ENCODE assay signal across 35 mouse cellular contexts in genomic region chr13:24960084-24960483, GRCm38 (mm10). TPM values are rescaled to one million over a fixed set of nuclear protein-coding genes. Genes with fewer than 3 reads are reported as not detected.
DNase-seq lines count a peak whose midpoint lies in the region; ATAC-seq and TF ChIP-seq lines count a peak whose summit lies in the region.
"Had no signal": no experiment of that assay in that cellular context is flagged by ENCODE, and none has a peak within 500 bp of the region (broad histone marks: within the 10 kb centered on the region; RNA-seq: fewer than 3 reads in every experiment).

No protein-coding gene starts in this region.

- no peak for TF ChIP-seq CTCF in kidney, adult 2 months (conservative IDR thresholded peaks at IDR 0.05; ENCODE audit: insufficient read depth, insufficient read length, low read depth, low read length)
- no peak for TF ChIP-seq CTCF in liver, adult 2 months (IDR thresholded peaks at IDR 0.05; ENCODE audit: low read depth, low read length)

- peaks cover 3% of the 10 kb centered on the region; the same call in 1 of the 2 replicates for H3K4me1 ChIP-seq in kidney, adult 2 months (ENCODE audit: control insufficient read depth, insufficient read depth, low read length)
- H3K4me1 ChIP-seq in liver, adult 2 months (ENCODE audit: control insufficient read depth, insufficient read depth, low read length) = peaks cover 2% of the 10 kb centered on the region
- peaks cover 10% of the 10 kb centered on the region for H3K4me1 ChIP-seq in liver, embryonic 12.5 days
- 0 out of 2 replicates have a peak, but pooled peaks cover under 1% of the 10 kb centered on the region for H3K4me1 ChIP-seq in midbrain, embryonic 14.5 days (ENCODE audit: control insufficient read depth, insufficient read depth, low read length)
- H3K4me1 ChIP-seq: limb, embryonic 12.5 days had no signal

- no peak overlapping the region for H3K4me3 ChIP-seq in kidney, adult 2 months (ENCODE audit: insufficient read depth, low read depth, low read length)
- H3K4me3 ChIP-seq in liver, adult 2 months (ENCODE audit: insufficient read depth, low read depth, low read length) = no peak overlapping the region
- no peak overlapping the region for H3K4me3 ChIP-seq in liver, embryonic 12.5 days
- H3K4me3 ChIP-seq in midbrain, embryonic 14.5 days (replicated peaks; ENCODE audit: low read depth, low read length) = no peak overlapping the region
- H3K4me3 ChIP-seq: embryonic facial prominence, embryonic 13.5 days; forebrain, embryonic 10.5 days; gastrocnemius, adult 2 months; heart, adult 2 months; heart, embryonic 12.5 days; hindbrain, embryonic 13.5 days; layer of hippocampus, adult 2 months; left cerebral cortex, adult 2 months; limb, embryonic 12.5 days; midbrain, embryonic 10.5 days; neural tube, embryonic 12.5 days had no signal

- H3K36me3 ChIP-seq in kidney, adult 2 months (ENCODE audit: control insufficient read depth, insufficient read depth, low read length) = no peaks in the 10 kb centered on the region
- peaks cover 60% of the 10 kb centered on the region for H3K36me3 ChIP-seq in liver, adult 2 months (ENCODE audit: control insufficient read depth, insufficient read depth, low read length)
- no peaks in the 10 kb centered on the region for H3K36me3 ChIP-seq in liver, embryonic 12.5 days
- H3K36me3 ChIP-seq in midbrain, embryonic 14.5 days (ENCODE audit: control insufficient read depth, insufficient read depth, low read length) = no peaks in the 10 kb centered on the region
- H3K36me3 ChIP-seq: embryonic facial prominence, embryonic 13.5 days; forebrain, embryonic 10.5 days; heart, embryonic 12.5 days; hindbrain, embryonic 13.5 days; limb, embryonic 12.5 days; midbrain, embryonic 10.5 days; neural tube, embryonic 12.5 days had no signal

- no peak overlapping the region for H3K4me2 ChIP-seq in liver, embryonic 12.5 days
- H3K4me2 ChIP-seq in midbrain, embryonic 14.5 days (ENCODE audit: low read length) = no peak overlapping the region
- H3K4me2 ChIP-seq: embryonic facial prominence, embryonic 13.5 days; heart, embryonic 12.5 days; hindbrain, embryonic 13.5 days; limb, embryonic 12.5 days; neural tube, embryonic 12.5 days had no signal

- DNase-seq in kidney, adult 2 months = peak; percentile 58
- no peak for DNase-seq in kidney, postnatal 4 days
- DNase-seq in liver, adult 2 months (ENCODE audit: extremely low read depth, low read depth, low spot score) = peak; percentile 78
- peak; percentile 5 for DNase-seq in kidney, postnatal 14 days
- peak; percentile 40 for DNase-seq in yolk sac, embryonic 10.5 days (ENCODE audit: low spot score)
- no peak for DNase-seq in midbrain, embryonic 14.5 days
- DNase-seq: adrenal gland, postnatal 25 days; cerebellum, adult 11-12 months; cerebellum, adult 9-11 months; gastrocnemius, adult 2 months; gastrocnemius, postnatal 36 days; heart, adult 2 months; heart, postnatal 4 days; lung, adult 18-20 months; right cerebral cortex, adult 18-20 months; spleen, adult 18-20 months; thymus, adult 2 months; thymus, postnatal 36 days had no signal

- no peaks in the 10 kb centered on the region for H3K9me3 ChIP-seq in liver, embryonic 12.5 days (replicated peaks)
- H3K9me3 ChIP-seq in midbrain, embryonic 14.5 days (ENCODE audit: control insufficient read depth, low read length) = no peaks in the 10 kb centered on the region
- H3K9me3 ChIP-seq: embryonic facial prominence, embryonic 13.5 days; forebrain, embryonic 10.5 days; heart, embryonic 12.5 days; hindbrain, embryonic 13.5 days; limb, embryonic 12.5 days; midbrain, embryonic 10.5 days; neural tube, embryonic 12.5 days had no signal

- no peak for TF ChIP-seq POLR2A in kidney, adult 2 months (IDR thresholded peaks at IDR 0.05; ENCODE audit: low read depth, low read length)
- no peak for TF ChIP-seq POLR2A in liver, adult 2 months (IDR thresholded peaks at IDR 0.05; ENCODE audit: extremely low read depth, insufficient read depth, low read length)

- peaks cover 3% of the 10 kb centered on the region; the same call in 1 of the 2 replicates for H3K79me2 ChIP-seq in liver, adult 2 months (ENCODE audit: control insufficient read depth, insufficient read depth, low read length)

- WGBS in kidney, adult 2 months = 54% methylated on average over 3 of the region's 3 CpGs
- 21% methylated on average over 3 of the region's 3 CpGs for WGBS in liver, adult 2 months
- 43% methylated on average over 3 of the region's 3 CpGs for WGBS in liver, embryonic 12.5 days (ENCODE audit: insufficient replicate concordance)
- 77% methylated on average over 3 of the region's 3 CpGs for WGBS in midbrain, embryonic 14.5 days

- no peak overlapping the region for H3K9ac ChIP-seq in liver, adult 2 months (ENCODE audit: low read depth, low read length)
- no peak overlapping the region for H3K9ac ChIP-seq in liver, embryonic 12.5 days
- no peak overlapping the region for H3K9ac ChIP-seq in midbrain, embryonic 14.5 days (replicated peaks; ENCODE audit: low read length)
- H3K9ac ChIP-seq: embryonic facial prominence, embryonic 13.5 days; heart, embryonic 12.5 days; hindbrain, embryonic 13.5 days; limb, embryonic 12.5 days; neural tube, embryonic 12.5 days had no signal

- no peak for ATAC-seq in liver, embryonic 12.5 days
- no peak for ATAC-seq in midbrain, embryonic 14.5 days (ENCODE audit: low FRiP score, low TSS enrichment)
- ATAC-seq: forebrain, embryonic 16.5 days; intestine, embryonic 16.5 days; lung, postnatal 0 days; midbrain, embryonic 16.5 days; Patski had no signal

- H3K27ac ChIP-seq in kidney, adult 2 months (ENCODE audit: insufficient read depth, low read depth, low read length) = peak overlapping the region; percentile 82; the same call in 1 of the 2 replicates
- peak overlapping the region; percentile 74 for H3K27ac ChIP-seq in liver, adult 2 months (replicated peaks; ENCODE audit: insufficient read depth, low read depth, low read length)
- H3K27ac ChIP-seq in liver, embryonic 12.5 days = no peak overlapping the region
- no peak overlapping the region for H3K27ac ChIP-seq in midbrain, embryonic 14.5 days (replicated peaks; ENCODE audit: low read depth, low read length)
- H3K27ac ChIP-seq: embryonic facial prominence, embryonic 13.5 days; forebrain, embryonic 10.5 days; gastrocnemius, adult 2 months; heart, adult 2 months; hindbrain, embryonic 13.5 days; layer of hippocampus, adult 2 months; left cerebral cortex, adult 2 months; limb, embryonic 12.5 days; macrophage; midbrain, embryonic 10.5 days; neural tube, embryonic 12.5 days; stomach, postnatal 0 days had no signal

- H3K27me3 ChIP-seq in kidney, adult 2 months (replicated peaks; ENCODE audit: control insufficient read depth, insufficient read depth, low read length) = no peaks in the 10 kb centered on the region
- H3K27me3 ChIP-seq in liver, adult 2 months (ENCODE audit: control insufficient read depth, insufficient read depth, low read length) = no peaks in the 10 kb centered on the region
- H3K27me3 ChIP-seq in liver, embryonic 12.5 days (replicated peaks) = peaks cover 15% of the 10 kb centered on the region
- H3K27me3 ChIP-seq in midbrain, embryonic 14.5 days (ENCODE audit: control insufficient read depth, insufficient read depth, low read length) = no peaks in the 10 kb centered on the region
- H3K27me3 ChIP-seq: hindbrain, embryonic 13.5 days; neural tube, embryonic 12.5 days; Patski had no signal

RNA-seq across cellular contexts. Expression of gene Gpld1, which starts 17.1 kb away (rescaled TPM):
- 1.3 and 1.7 TPM in 2 replicates for polyA plus RNA-seq in kidney, adult 2 months (2012; rRNA removed)
- 154 and 156 TPM in 2 replicates for total RNA-seq in liver, adult 2 months (2014; rRNA removed)
- 88.4 and 88.9 TPM in 2 replicates for polyA plus RNA-seq in liver, adult 2 months (2012; rRNA removed)
- 1.8 TPM in 2 replicates for polyA plus RNA-seq in liver, embryonic 12.5 days (2016; fragmentation: Nextera tagmentation; extraction: Ambion mirVana)
- 1.3 and 1.5 TPM in 2 replicates for polyA plus RNA-seq in midbrain, embryonic 14.5 days (2014; fragmentation: Nextera tagmentation; extraction: Ambion mirVana)

RNA-seq across cellular contexts. Expression of gene Aldh5a1, which starts 22.6 kb away (rescaled TPM):
- 16.5 and 17.6 TPM in 2 replicates for polyA plus RNA-seq in kidney, adult 2 months (2012; rRNA removed)
- total RNA-seq in liver, adult 2 months (2014; rRNA removed) = 15.0 and 18.9 TPM in 2 replicates
- polyA plus RNA-seq in liver, adult 2 months (2012; rRNA removed) = 15.2 and 19.8 TPM in 2 replicates
- 3.0 and 3.4 TPM in 2 replicates for polyA plus RNA-seq in liver, embryonic 12.5 days (2016; fragmentation: Nextera tagmentation; extraction: Ambion mirVana)
- polyA plus RNA-seq in midbrain, embryonic 14.5 days (2014; fragmentation: Nextera tagmentation; extraction: Ambion mirVana) = 12.1 and 16.5 TPM in 2 replicates

Comparison
In these comparisons a context has a peak if more than half of its experiments do, and no peak if none do; other contexts are left out.
1. DNase-seq: peak in kidney, adult 2 months (single experiment), liver, adult 2 months (single experiment), kidney, postnatal 14 days (single experiment) and yolk sac, embryonic 10.5 days (single experiment); none in kidney, postnatal 4 days (0 of 2) and midbrain, embryonic 14.5 days (single experiment).
2. H3K27ac ChIP-seq: peak in kidney, adult 2 months (single experiment) and liver, adult 2 months (single experiment); none in liver, embryonic 12.5 days (single experiment) and midbrain, embryonic 14.5 days (single experiment).
3. RNA of gene Gpld1, which starts 17.1 kb away (polyA plus RNA-seq): 88.4 to 88.9 TPM in liver, adult 2 months; 1.8 TPM in liver, embryonic 12.5 days, 1.3 to 1.5 TPM in midbrain, embryonic 14.5 days and 1.3 to 1.7 TPM in kidney, adult 2 months; every median in the first group is over 10 times any median in the second.